Mouse (Mus musculus): ENCODE data around the gene Nup85. TPM values are rescaled to one million over a fixed set of nuclear protein-coding genes. Genes with fewer than 3 reads are reported as not detected.
A peak's percentile ranks its signal among the peaks of the same experiment; 100 is the strongest.

Nup85 gene
- total RNA-seq (2014; fragmentation: Nextera tagmentation) (78.5 and 87.7 TPM in 2 replicates), total RNA-seq (2017) (166 and 172 TPM in 2 replicates), polyA plus RNA-seq (2012) (28.2 and 57.5 TPM in 2 replicates)

DNA sequence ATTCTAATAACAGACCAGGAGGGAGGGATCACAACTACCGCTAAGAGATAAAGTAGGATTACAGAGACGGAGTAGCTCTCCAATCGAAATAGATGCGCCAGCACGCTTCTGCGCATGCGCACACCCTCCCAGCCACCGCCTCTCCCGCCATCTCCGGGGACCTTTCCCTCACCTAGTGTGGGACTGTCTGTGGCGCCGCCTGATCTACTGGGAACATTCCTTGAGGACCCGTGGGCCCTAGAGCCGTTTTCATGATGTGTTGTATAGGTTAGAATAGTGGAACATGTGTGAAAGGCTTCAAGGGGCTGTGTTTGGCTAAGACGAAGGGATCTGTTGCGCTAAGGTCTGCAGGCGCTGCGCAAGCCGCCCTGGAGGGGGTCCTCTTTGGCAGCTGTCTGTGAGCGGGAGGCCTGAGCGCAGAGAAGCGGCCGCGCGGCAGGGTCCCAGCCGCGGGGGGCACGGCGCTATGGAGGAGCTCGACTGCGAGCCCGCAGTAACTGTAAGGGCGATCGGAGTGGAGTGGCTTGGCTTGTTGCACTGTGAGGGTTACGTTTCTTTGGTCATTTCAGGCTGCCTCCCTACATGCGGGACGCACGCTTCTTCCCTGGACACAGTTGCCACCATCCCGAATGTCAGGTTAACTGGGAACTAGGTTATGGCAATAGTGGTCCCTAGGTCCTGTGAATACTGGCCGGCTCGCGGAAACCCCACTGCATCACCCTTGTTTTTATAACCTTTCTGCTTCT, at the start of gene Nup85:
Gene Nup85 (plus strand): TSS at position 371 of the 746 bp plus-strand sequence.
- H3K4me3 ChIP-seq (ENCODE audit: low read depth, low read length) = peak within 1 kb of the TSS; percentile 83
- ATAC-seq (ENCODE audit: extremely low read depth, insufficient number of reproducible peaks, low FRiP score, poor library complexity, severe bottlenecking) (peak; percentile 77), DNase-seq (ENCODE audit: low spot score) (peak; percentile 91)
- H3K36me3 ChIP-seq (replicated peaks) = peaks cover 39% of the 10 kb centered on the region
- no peaks in the 10 kb centered on the region for H3K9me3 ChIP-seq (replicated peaks)
- peaks cover 32% of the 10 kb centered on the region for H3K4me1 ChIP-seq (ENCODE audit: insufficient read depth, low read depth, low read length)
- TF ChIP-seq TAL1 (conservative IDR thresholded peaks at IDR 0.05; ENCODE audit: low read depth, low read length) (no peak), GATA2 (IDR thresholded peaks at IDR 0.05; ENCODE audit: borderline replicate concordance, low read depth, low read length) (no peak), GATA1 (IDR thresholded peaks at IDR 0.05; ENCODE audit: borderline replicate concordance, low read length) (no peak)
- no peaks in the 10 kb centered on the region for H3K27me3 ChIP-seq (ENCODE audit: insufficient read depth, low read length)

DNA sequence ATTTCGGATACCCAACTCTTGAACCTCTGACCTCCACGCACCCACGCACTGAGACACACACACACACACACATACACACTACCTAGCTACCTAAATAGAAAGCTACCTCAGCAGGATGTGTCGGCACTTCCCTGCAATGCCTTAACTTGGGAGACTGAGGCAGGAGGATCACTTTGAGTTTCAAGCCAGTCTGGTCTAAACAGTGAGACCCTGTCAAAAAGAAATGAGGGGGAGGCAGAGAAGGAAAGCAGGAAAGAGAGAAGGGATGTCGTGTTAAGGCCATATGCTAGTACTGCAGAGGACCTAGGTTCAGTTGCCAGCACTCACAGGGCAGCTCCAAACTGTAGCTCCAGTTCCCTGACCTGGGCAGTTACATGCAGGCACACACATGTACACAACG, 49.2 kb upstream of the Nup85 start:
- ATAC-seq (ENCODE audit: extremely low read depth, insufficient number of reproducible peaks, low FRiP score, poor library complexity, severe bottlenecking) (no peak), DNase-seq (ENCODE audit: low spot score) (no peak)
- H3K36me3 ChIP-seq (replicated peaks) = peaks cover 18% of the 10 kb centered on the region
- no peaks in the 10 kb centered on the region for H3K27me3 ChIP-seq (ENCODE audit: insufficient read depth, low read length)
- no peak overlapping the region; the same call in 1 of the 2 replicates for H3K4me3 ChIP-seq (ENCODE audit: low read depth, low read length)
- H3K9me3 ChIP-seq (replicated peaks) = no peaks in the 10 kb centered on the region
- peaks cover 38% of the 10 kb centered on the region for H3K4me1 ChIP-seq (ENCODE audit: insufficient read depth, low read depth, low read length)
- no peak for TF ChIP-seq GATA2 (IDR thresholded peaks at IDR 0.05; ENCODE audit: borderline replicate concordance, low read depth, low read length)
- TF ChIP-seq TAL1 (conservative IDR thresholded peaks at IDR 0.05; ENCODE audit: low read depth, low read length) = no peak
- TF ChIP-seq CTCF (IDR thresholded peaks at IDR 0.05; ENCODE audit: low read depth, low read length) = no peak
- no peak for TF ChIP-seq POLR2AphosphoS5 (IDR thresholded peaks at IDR 0.05; ENCODE audit: insufficient replicate concordance, low read depth, low read length)
- TF ChIP-seq GATA1 (IDR thresholded peaks at IDR 0.05; ENCODE audit: borderline replicate concordance, low read length) = no peak

DNA sequence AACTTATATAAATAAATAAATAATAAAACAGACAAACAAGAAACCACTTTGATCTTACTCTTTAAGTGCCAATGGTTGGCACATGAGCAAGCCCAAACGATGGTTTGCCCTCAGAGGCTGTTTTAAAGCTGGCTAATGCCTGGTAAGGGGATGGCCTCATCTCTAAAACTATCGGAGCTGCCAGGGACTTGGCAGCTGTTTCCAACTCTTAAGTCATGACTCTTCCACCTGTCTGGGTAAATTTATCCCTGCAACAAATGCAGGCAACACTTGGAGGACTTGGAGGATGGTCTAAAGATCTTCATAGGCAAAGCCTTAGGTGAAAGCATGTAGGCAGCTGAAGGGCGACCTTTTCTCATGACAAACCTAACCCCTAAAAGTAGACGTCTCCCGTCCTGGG, 47.3 kb upstream of the Nup85 start:
- DNase-seq (ENCODE audit: low spot score) = no peak
- ATAC-seq (ENCODE audit: extremely low read depth, insufficient number of reproducible peaks, low FRiP score, poor library complexity, severe bottlenecking) = no peak
- Histone ChIP-seq H3K4me1 (ENCODE audit: insufficient read depth, low read depth, low read length) (peaks cover 19% of the 10 kb centered on the region), H3K4me3 (ENCODE audit: low read depth, low read length) (no peak overlapping the region), H3K36me3 (replicated peaks) (peaks cover 20% of the 10 kb centered on the region), H3K27me3 (ENCODE audit: insufficient read depth, low read length) (no peaks in the 10 kb centered on the region), H3K9me3 (replicated peaks) (no peaks in the 10 kb centered on the region)
- TF ChIP-seq TAL1 (conservative IDR thresholded peaks at IDR 0.05; ENCODE audit: low read depth, low read length) (no peak), POLR2AphosphoS5 (IDR thresholded peaks at IDR 0.05; ENCODE audit: insufficient replicate concordance, low read depth, low read length) (no peak), CTCF (IDR thresholded peaks at IDR 0.05; ENCODE audit: low read depth, low read length) (no peak), GATA2 (IDR thresholded peaks at IDR 0.05; ENCODE audit: borderline replicate concordance, low read depth, low read length) (no peak), GATA1 (IDR thresholded peaks at IDR 0.05; ENCODE audit: borderline replicate concordance, low read length) (no peak)

DNA sequence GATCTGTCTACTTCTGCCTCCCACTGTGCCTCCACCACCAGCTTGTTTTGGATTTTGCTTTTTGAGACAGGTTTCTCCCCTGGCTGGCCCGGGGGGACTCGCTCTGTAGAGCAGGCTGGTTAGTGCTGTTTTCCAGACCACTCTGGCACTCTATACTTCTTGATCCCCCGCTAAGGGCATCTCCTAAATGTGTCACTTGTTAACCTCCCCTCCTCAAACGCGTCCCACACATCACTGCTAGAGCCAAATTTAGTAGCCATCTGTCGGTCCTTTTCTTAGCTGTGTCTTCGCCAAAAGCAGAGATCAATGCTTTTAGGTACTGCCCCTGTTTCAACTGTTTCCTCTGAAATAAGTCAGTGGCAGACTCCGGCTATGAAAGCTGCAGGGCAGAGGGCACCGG, 45.5 kb upstream of the Nup85 start:
- TF ChIP-seq POLR2AphosphoS5 (IDR thresholded peaks at IDR 0.05; ENCODE audit: insufficient replicate concordance, low read depth, low read length) (no peak), GATA1 (IDR thresholded peaks at IDR 0.05; ENCODE audit: borderline replicate concordance, low read length) (no peak), CTCF (IDR thresholded peaks at IDR 0.05; ENCODE audit: low read depth, low read length) (no peak), GATA2 (IDR thresholded peaks at IDR 0.05; ENCODE audit: borderline replicate concordance, low read depth, low read length) (no peak), TAL1 (conservative IDR thresholded peaks at IDR 0.05; ENCODE audit: low read depth, low read length) (no peak)
- H3K4me3 ChIP-seq (ENCODE audit: low read depth, low read length) = no peak overlapping the region
- H3K4me1 ChIP-seq (ENCODE audit: insufficient read depth, low read depth, low read length) = peaks cover 7% of the 10 kb centered on the region
- no peaks in the 10 kb centered on the region for H3K9me3 ChIP-seq (replicated peaks)
- no peak for ATAC-seq (ENCODE audit: extremely low read depth, insufficient number of reproducible peaks, low FRiP score, poor library complexity, severe bottlenecking)
- no peaks in the 10 kb centered on the region for H3K27me3 ChIP-seq (ENCODE audit: insufficient read depth, low read length)
- DNase-seq (ENCODE audit: low spot score) = no peak
- H3K36me3 ChIP-seq (replicated peaks) = peaks cover 26% of the 10 kb centered on the region

DNA sequence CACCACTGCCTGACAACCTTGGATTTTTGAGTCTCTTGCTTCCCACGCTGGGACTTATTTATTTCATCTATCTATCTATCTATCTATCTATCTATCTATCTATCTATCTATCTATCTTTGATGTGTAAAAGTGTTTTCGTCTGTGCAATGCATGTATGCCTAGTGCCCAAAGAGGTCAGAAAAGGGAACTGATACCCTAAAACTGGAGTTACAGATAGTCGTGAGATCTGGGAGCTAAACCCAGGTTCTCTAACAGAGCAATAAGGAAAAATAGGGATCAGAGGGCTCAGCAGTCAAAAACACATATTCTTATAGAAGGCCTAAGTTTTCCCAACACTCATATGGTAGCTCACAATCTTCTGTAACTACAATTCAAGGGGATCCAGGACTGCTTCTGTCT, 44.7 kb upstream of the Nup85 start:
- Histone ChIP-seq H3K4me3 (ENCODE audit: low read depth, low read length) (no peak overlapping the region), H3K27me3 (ENCODE audit: insufficient read depth, low read length) (no peaks in the 10 kb centered on the region), H3K36me3 (replicated peaks) (peaks cover 34% of the 10 kb centered on the region), H3K9me3 (replicated peaks) (no peaks in the 10 kb centered on the region), H3K4me1 (ENCODE audit: insufficient read depth, low read depth, low read length) (peaks cover 5% of the 10 kb centered on the region)
- DNase-seq (ENCODE audit: low spot score) = no peak
- TF ChIP-seq CTCF (IDR thresholded peaks at IDR 0.05; ENCODE audit: low read depth, low read length) (no peak), TAL1 (conservative IDR thresholded peaks at IDR 0.05; ENCODE audit: low read depth, low read length) (no peak), GATA2 (IDR thresholded peaks at IDR 0.05; ENCODE audit: borderline replicate concordance, low read depth, low read length) (no peak), POLR2AphosphoS5 (IDR thresholded peaks at IDR 0.05; ENCODE audit: insufficient replicate concordance, low read depth, low read length) (no peak), GATA1 (IDR thresholded peaks at IDR 0.05; ENCODE audit: borderline replicate concordance, low read length) (no peak)
- ATAC-seq (ENCODE audit: extremely low read depth, insufficient number of reproducible peaks, low FRiP score, poor library complexity, severe bottlenecking) = no peak

DNA sequence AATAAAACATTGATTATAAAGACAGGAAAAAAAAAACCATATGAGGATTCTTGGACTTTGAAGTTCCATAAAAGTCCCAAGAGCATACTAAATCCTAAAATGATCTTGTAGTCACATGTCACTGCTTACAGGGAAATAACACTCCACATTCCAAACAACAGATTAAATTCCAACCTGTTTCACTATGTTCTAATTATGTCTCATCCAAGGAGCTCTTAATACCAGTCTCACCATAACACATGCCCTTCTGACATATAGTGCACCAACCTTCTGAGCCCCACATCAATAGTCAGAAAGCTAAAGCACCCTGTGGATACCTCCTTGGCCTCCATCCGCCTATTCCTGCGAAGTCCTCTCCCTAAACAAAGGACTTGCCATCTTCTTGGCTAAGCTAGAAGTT, 44.0 kb upstream of the Nup85 start:
- no peak for TF ChIP-seq GATA1 (IDR thresholded peaks at IDR 0.05; ENCODE audit: borderline replicate concordance, low read length)
- no peak for TF ChIP-seq TAL1 (conservative IDR thresholded peaks at IDR 0.05; ENCODE audit: low read depth, low read length)
- no peak for TF ChIP-seq CTCF (IDR thresholded peaks at IDR 0.05; ENCODE audit: low read depth, low read length)
- no peak for TF ChIP-seq GATA2 (IDR thresholded peaks at IDR 0.05; ENCODE audit: borderline replicate concordance, low read depth, low read length)
- no peak for TF ChIP-seq POLR2AphosphoS5 (IDR thresholded peaks at IDR 0.05; ENCODE audit: insufficient replicate concordance, low read depth, low read length)
- DNase-seq (ENCODE audit: low spot score) (no peak), ATAC-seq (ENCODE audit: extremely low read depth, insufficient number of reproducible peaks, low FRiP score, poor library complexity, severe bottlenecking) (no peak)
- H3K4me1 ChIP-seq (ENCODE audit: insufficient read depth, low read depth, low read length) = peaks cover 3% of the 10 kb centered on the region
- no peaks in the 10 kb centered on the region for H3K27me3 ChIP-seq (ENCODE audit: insufficient read depth, low read length)
- H3K4me3 ChIP-seq (ENCODE audit: low read depth, low read length) = no peak overlapping the region
- peaks cover 41% of the 10 kb centered on the region for H3K36me3 ChIP-seq (replicated peaks)
- H3K9me3 ChIP-seq (replicated peaks) = no peaks in the 10 kb centered on the region
